ENCODE assay signal across 26 mouse cellular contexts in the genomic region with DNA sequence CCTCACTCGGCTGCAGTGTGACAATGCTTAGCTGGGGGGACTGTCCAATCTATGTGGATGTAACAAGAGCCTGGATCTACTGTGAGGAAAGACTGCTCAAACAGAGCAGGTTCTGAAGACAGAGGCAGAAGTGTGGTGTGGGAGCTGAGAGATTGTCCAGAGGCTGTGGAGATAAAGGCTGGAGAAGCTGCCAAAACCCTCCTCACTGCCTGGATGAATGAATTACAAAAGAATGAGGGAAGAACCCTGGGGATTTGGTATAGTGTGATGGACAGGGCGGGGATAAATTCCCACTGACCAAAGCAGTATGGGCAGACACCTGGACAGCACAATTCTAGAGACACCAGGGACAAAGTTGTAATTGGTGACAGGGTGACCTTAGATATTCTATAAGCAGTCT. TPM values are rescaled to one million over a fixed set of nuclear protein-coding genes. Genes with fewer than 3 reads are reported as not detected.
DNase-seq lines count a peak whose midpoint lies in the region; ATAC-seq and TF ChIP-seq lines count a peak whose summit lies in the region.
"Had no signal": no experiment of that assay in that cellular context is flagged by ENCODE, and none has a peak within 500 bp of the region (broad histone marks: within the 10 kb centered on the region; RNA-seq: fewer than 3 reads in every experiment).

No protein-coding gene starts in this region.

- H3K27me3 ChIP-seq in heart, embryonic 13.5 days (replicated peaks) = no peaks in the 10 kb centered on the region
- H3K27me3 ChIP-seq in midbrain, embryonic 10.5 days (ENCODE audit: low read depth, poor library complexity, severe bottlenecking) = no peaks in the 10 kb centered on the region
- H3K27me3 ChIP-seq in midbrain, embryonic 14.5 days (ENCODE audit: control insufficient read depth, insufficient read depth, low read length) = no peaks in the 10 kb centered on the region
- no peaks in the 10 kb centered on the region for H3K27me3 ChIP-seq in MEL (ENCODE audit: control insufficient read depth in 1 of 2, insufficient read depth in 2 of 2, low read length in 2 of 2)
- H3K27me3 ChIP-seq: forebrain, embryonic 15.5 days; limb, embryonic 13.5 days; liver, embryonic 12.5 days; megakaryocyte, embryonic 14.5 days; neural tube, embryonic 13.5 days; Patski had no signal

- no peak for ATAC-seq in heart, embryonic 13.5 days (ENCODE audit: extremely low read depth, insufficient number of reproducible peaks, low FRiP score, low TSS enrichment)
- ATAC-seq in midbrain, embryonic 14.5 days (ENCODE audit: low FRiP score, low TSS enrichment) = no peak
- ATAC-seq: forebrain, embryonic 15.5 days; hindbrain, postnatal 0 days; intestine, postnatal 0 days; liver, embryonic 12.5 days; Patski had no signal

- no peak overlapping the region for H3K4me2 ChIP-seq in heart, embryonic 13.5 days
- H3K4me2 ChIP-seq in midbrain, embryonic 14.5 days (ENCODE audit: low read length) = no peak overlapping the region
- H3K4me2 ChIP-seq: forebrain, embryonic 15.5 days; limb, embryonic 13.5 days; liver, embryonic 12.5 days; neural tube, embryonic 13.5 days had no signal

- WGBS in heart, embryonic 13.5 days = 29% methylated on average over 2 of the region's 2 CpGs
- WGBS in midbrain, embryonic 10.5 days = 25% methylated on average over 2 of the region's 2 CpGs
- 12% methylated on average over 2 of the region's 2 CpGs for WGBS in midbrain, embryonic 14.5 days

- TF ChIP-seq RAD21 in MEL (IDR thresholded peaks at IDR 0.05; ENCODE audit: low read depth, low read length) = no peak

- TF ChIP-seq EP300 in MEL (IDR thresholded peaks at IDR 0.05; ENCODE audit: low read depth in 1 of 2, low read length in 2 of 2) = no peak

- H3K4me3 ChIP-seq in heart, embryonic 13.5 days = no peak overlapping the region
- no peak overlapping the region for H3K4me3 ChIP-seq in midbrain, embryonic 10.5 days
- no peak overlapping the region for H3K4me3 ChIP-seq in midbrain, embryonic 14.5 days (replicated peaks; ENCODE audit: low read depth, low read length)
- no peak overlapping the region for H3K4me3 ChIP-seq in MEL (ENCODE audit: control insufficient read depth in 1 of 2, insufficient read depth in 1 of 2, low read depth in 2 of 2, low read length in 2 of 2)
- H3K4me3 ChIP-seq: forebrain, embryonic 15.5 days; limb, embryonic 13.5 days; liver, embryonic 12.5 days; megakaryocyte, embryonic 14.5 days; neural tube, embryonic 13.5 days had no signal

- peaks cover 7% of the 10 kb centered on the region for H3K36me3 ChIP-seq in heart, embryonic 13.5 days
- H3K36me3 ChIP-seq in midbrain, embryonic 10.5 days = peaks cover 6% of the 10 kb centered on the region
- no peaks in the 10 kb centered on the region for H3K36me3 ChIP-seq in midbrain, embryonic 14.5 days (ENCODE audit: control insufficient read depth, insufficient read depth, low read length)
- peaks cover 0 to 2% of the 10 kb centered on the region in 2 experiments; a peak in 1 of 4 replicates for H3K36me3 ChIP-seq in MEL (ENCODE audit: control insufficient read depth in 1 of 2, insufficient read depth in 2 of 2, low read length in 2 of 2)
- H3K36me3 ChIP-seq: forebrain, embryonic 15.5 days had no signal

- no peak for DNase-seq in heart, adult 8-10 months (ENCODE audit: low spot score)
- no peak for DNase-seq in midbrain, embryonic 10.5 days (ENCODE audit: low spot score)
- DNase-seq in midbrain, embryonic 14.5 days = no peak
- DNase-seq in MEL (ENCODE audit: low read depth, low spot score) = peak; percentile 29
- peak; percentile 54 for DNase-seq in Muller cell, postnatal 12 days (ENCODE audit: inconsistent ontology term)
- DNase-seq in kidney, adult 11 months = no peak
- DNase-seq in thymus, postnatal 25 days = no peak
- DNase-seq: adrenal gland, adult 2 months; cerebellum, adult 11 months; cerebellum, adult 9-11 months; kidney, postnatal 4 days; lung, adult 2 months; lung, postnatal 14 days; retina, postnatal 1 day; right cerebral cortex, postnatal 25 days; spleen, adult 18-20 months; thymus, postnatal 14 days had no signal

- no peak overlapping the region for H3K9ac ChIP-seq in heart, embryonic 13.5 days
- no peak overlapping the region for H3K9ac ChIP-seq in midbrain, embryonic 14.5 days (replicated peaks; ENCODE audit: low read length)
- no peak overlapping the region for H3K9ac ChIP-seq in MEL (ENCODE audit: control insufficient read depth, low read depth, low read length, poor library complexity, severe bottlenecking)
- H3K9ac ChIP-seq: forebrain, embryonic 15.5 days; limb, embryonic 13.5 days; liver, embryonic 12.5 days; neural tube, embryonic 13.5 days had no signal

- no peak for TF ChIP-seq CTCF in MEL (IDR thresholded peaks at IDR 0.05 in 2 of 3, conservative IDR thresholded peaks at IDR 0.05 in 1 of 3; ENCODE audit: control insufficient read depth in 1 of 3, insufficient read depth in 1 of 3, low read depth in 2 of 3, low read length in 3 of 3, poor library complexity in 1 of 3, severe bottlenecking in 1 of 3)

- no peak for TF ChIP-seq POLR2A in MEL (IDR thresholded peaks at IDR 0.05; ENCODE audit: control insufficient read depth in 1 of 2, insufficient read depth in 1 of 2, low read depth in 1 of 2, low read length in 2 of 2, poor library complexity in 1 of 2)

- H3K27ac ChIP-seq in heart, embryonic 13.5 days (replicated peaks) = 0 out of 2 replicates have a peak overlapping the region, but pooled peaks have one; percentile 4
- 0 out of 2 replicates have a peak overlapping the region, but pooled peaks have one; percentile 35 for H3K27ac ChIP-seq in midbrain, embryonic 10.5 days (replicated peaks)
- H3K27ac ChIP-seq in midbrain, embryonic 14.5 days (replicated peaks; ENCODE audit: low read depth, low read length) = no peak overlapping the region
- no peak overlapping the region for H3K27ac ChIP-seq in MEL (ENCODE audit: control insufficient read depth, low read depth, low read length)
- H3K27ac ChIP-seq: forebrain, embryonic 15.5 days; hindbrain, postnatal 0 days; limb, embryonic 13.5 days; liver, embryonic 12.5 days; neural tube, embryonic 13.5 days had no signal

- peaks cover 21% of the 10 kb centered on the region for H3K4me1 ChIP-seq in heart, embryonic 13.5 days
- H3K4me1 ChIP-seq in midbrain, embryonic 10.5 days = peaks cover 18% of the 10 kb centered on the region
- H3K4me1 ChIP-seq in midbrain, embryonic 14.5 days (ENCODE audit: control insufficient read depth, insufficient read depth, low read length) = peaks cover 4% of the 10 kb centered on the region; the same call in 1 of the 2 replicates
- no peaks in the 10 kb centered on the region for H3K4me1 ChIP-seq in MEL (ENCODE audit: control insufficient read depth in 1 of 2, insufficient read depth in 2 of 2, low read length in 2 of 2)
- H3K4me1 ChIP-seq: neural tube, embryonic 13.5 days had no signal

- peaks cover 8% of the 10 kb centered on the region; the same call in 1 of the 2 replicates for H3K79me2 ChIP-seq in MEL (ENCODE audit: control insufficient read depth, insufficient read depth, low read length, poor library complexity)

- no peaks in the 10 kb centered on the region for H3K9me3 ChIP-seq in heart, embryonic 13.5 days
- no peaks in the 10 kb centered on the region; the same call in 1 of the 2 replicates for H3K9me3 ChIP-seq in midbrain, embryonic 10.5 days (replicated peaks)
- H3K9me3 ChIP-seq in midbrain, embryonic 14.5 days (ENCODE audit: control insufficient read depth, low read length) = no peaks in the 10 kb centered on the region
- H3K9me3 ChIP-seq in MEL (replicated peaks; ENCODE audit: insufficient read depth, low read length) = no peaks in the 10 kb centered on the region
- H3K9me3 ChIP-seq: forebrain, embryonic 15.5 days; liver, embryonic 12.5 days had no signal

TF ChIP-seq in MEL, 35 proteins besides CTCF, POLR2A, EP300 and RAD21:
- TF ChIP-seq MAZ (IDR thresholded peaks at IDR 0.05; ENCODE audit: low read depth, low read length) (no peak), ZC3H11A (IDR thresholded peaks at IDR 0.05; ENCODE audit: low read depth, low read length) (no peak), GABPA (IDR thresholded peaks at IDR 0.05; ENCODE audit: low read depth, low read length) (no peak), USF2 (IDR thresholded peaks at IDR 0.05; ENCODE audit: borderline replicate concordance in 1 of 2, insufficient read depth in 1 of 2, low read depth in 1 of 2, low read length in 2 of 2) (no peak), MYB (IDR thresholded peaks at IDR 0.05; ENCODE audit: low read depth, low read length) (no peak), RCOR1 (IDR thresholded peaks at IDR 0.05; ENCODE audit: low read depth, low read length) (no peak), CHD2 (IDR thresholded peaks at IDR 0.05; ENCODE audit: low read length) (no peak), USF1 (IDR thresholded peaks at IDR 0.05; ENCODE audit: low read depth, low read length) (no peak)

RNA-seq across cellular contexts. Expression of gene Ankrd28, which starts 26.7 kb away (rescaled TPM):
- polyA plus RNA-seq in heart, embryonic 13.5 days (2015; fragmentation: Nextera tagmentation; extraction: Ambion mirVana) = 4.8 and 4.9 TPM in 2 replicates
- 10 to 100 TPM; 25.0 to 34.2 (median 29.3) TPM for total RNA-seq in heart, adult 8-10 months (2022)
- 8.1 and 8.4 TPM in 2 replicates for polyA plus RNA-seq in midbrain, embryonic 10.5 days (2016; fragmentation: Nextera tagmentation; extraction: Ambion mirVana)
- 10.1 and 15.3 TPM in 2 replicates for polyA plus RNA-seq in midbrain, embryonic 14.5 days (2014; fragmentation: Nextera tagmentation; extraction: Ambion mirVana)
- 32.5 and 33.2 TPM in 2 replicates for total RNA-seq in MEL (2012; rRNA removed)
- 10 to 100 TPM; 38.8 to 41.2 TPM for polyA plus RNA-seq in MEL (2012; ENCODE audit: insufficient read depth in 1 of 2, insufficient read length in 2 of 2, low read depth in 1 of 2, low replicate concordance in 2 of 2, missing spikeins in 1 of 2)

Comparison
In these comparisons a context has a peak if more than half of its experiments do, and no peak if none do; other contexts are left out.
1. H3K27ac ChIP-seq: peak in heart, embryonic 13.5 days (single experiment) and midbrain, embryonic 10.5 days (single experiment); none in midbrain, embryonic 14.5 days (single experiment) and MEL (single experiment).
2. DNase-seq: peak in MEL (single experiment) and Muller cell, postnatal 12 days (single experiment); none in heart, adult 8-10 months (single experiment), midbrain, embryonic 10.5 days (single experiment), midbrain, embryonic 14.5 days (single experiment), kidney, adult 11 months (single experiment) and thymus, postnatal 25 days (single experiment).